Mouse (Mus musculus): ENCODE data around the gene Baz1b.

DNA sequence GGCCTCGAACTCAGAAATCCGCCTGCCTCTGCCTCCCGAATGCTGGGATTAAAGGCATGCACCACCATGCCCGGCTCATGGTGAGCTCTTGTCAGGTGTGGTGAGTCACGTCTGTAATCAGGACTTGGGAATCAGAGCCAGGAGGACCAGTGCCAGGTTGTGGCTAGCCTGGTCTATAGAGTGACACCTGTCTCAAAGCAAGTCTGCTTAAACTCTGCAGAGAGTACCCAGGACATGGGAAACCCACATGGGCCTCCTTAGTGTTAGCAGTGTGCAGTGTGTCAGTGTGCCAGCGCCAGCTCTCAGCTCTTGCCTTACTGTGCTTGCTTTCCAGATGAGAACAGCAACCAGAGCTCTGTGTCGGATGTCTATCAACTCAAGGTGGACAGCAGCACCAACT lies 7.4 kb upstream of the Baz1b start:
- TF ChIP-seq POLR2A (IDR thresholded peaks at IDR 0.05; ENCODE audit: insufficient read depth, low read depth, low read length) (no peak), CTCF (IDR thresholded peaks at IDR 0.05) (no peak), EP300 (IDR thresholded peaks at IDR 0.05; ENCODE audit: insufficient read depth, low read depth, low read length) (no peak)

Measured in heart, adult 2 months (tissue).